Mouse (Mus musculus) kidney, postnatal 25 days (tissue): ENCODE results near the gene Txlna.

Source experiments
- DNase-seq, 2 experiments: peaks; one replicate each; pipeline ENCODE4 v3.0.0; 2021; ENCODE audit warnings: mixed read lengths in 2 of 2

Gene Txlna

DNA sequence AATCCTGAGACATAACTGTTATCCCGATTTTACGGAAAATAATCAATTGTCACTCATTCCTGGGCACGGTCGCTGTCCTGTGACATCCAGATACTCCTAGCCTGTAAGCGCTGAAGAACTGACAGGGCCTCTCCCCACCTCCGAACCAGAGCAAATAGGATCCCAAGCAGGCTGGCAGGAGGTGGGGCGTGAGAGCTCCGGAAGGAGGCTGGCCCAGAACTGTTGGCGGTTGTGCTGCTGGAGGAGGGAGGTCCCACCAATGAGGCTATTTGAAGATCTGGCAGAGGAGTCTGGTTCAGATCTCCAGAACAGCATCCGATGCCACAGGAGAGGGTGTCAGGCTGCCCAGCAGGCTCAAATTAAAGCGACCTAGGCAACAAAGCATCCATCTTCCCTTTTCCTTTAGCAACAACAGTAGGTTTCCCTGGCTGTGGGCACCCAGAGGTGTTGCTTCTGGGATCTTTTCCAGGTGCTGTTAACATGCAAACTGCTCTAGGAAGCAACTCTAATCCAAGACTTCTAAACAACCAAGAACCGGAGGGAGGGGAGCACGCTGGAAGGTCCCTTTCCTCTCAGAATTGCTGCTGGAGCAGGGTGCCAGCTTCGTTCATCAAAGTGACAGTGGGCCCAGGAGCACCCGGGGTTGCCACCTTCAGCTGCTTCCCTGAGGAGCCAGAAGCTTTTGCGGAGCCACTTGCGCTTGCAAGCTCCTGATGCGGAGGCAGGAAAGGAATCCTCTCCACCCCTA lies 16.4 kb downstream of the Txlna start:
- peak; percentile 86 to 94 for DNase-seq

DNA sequence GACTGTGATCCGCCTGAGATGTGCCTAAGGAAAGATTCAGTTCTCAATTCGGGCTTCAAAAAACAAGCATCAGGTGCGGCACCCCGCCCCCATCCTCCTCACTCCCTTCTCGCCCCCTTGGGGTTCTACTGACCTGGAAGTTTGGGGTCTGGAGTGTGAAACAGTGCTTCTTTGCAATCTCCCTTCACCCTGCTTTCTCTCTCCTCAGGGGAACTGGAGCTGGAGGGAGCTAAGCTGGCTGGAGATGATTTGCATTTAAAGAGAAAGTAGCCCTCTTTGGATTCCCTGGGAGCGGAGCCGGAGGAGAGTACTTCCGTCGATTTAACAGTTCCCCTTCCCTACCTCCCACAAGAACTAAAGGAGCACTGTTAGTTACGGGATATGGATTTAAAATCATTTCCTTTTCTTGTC lies 17.2 kb downstream of the Txlna start, which contains the start of gene Ccdc28b:
TSS of gene Ccdc28b (minus strand) at position 267 of the 411 bp plus-strand sequence.
- DNase-seq = peak; percentile 60 to 71

DNA sequence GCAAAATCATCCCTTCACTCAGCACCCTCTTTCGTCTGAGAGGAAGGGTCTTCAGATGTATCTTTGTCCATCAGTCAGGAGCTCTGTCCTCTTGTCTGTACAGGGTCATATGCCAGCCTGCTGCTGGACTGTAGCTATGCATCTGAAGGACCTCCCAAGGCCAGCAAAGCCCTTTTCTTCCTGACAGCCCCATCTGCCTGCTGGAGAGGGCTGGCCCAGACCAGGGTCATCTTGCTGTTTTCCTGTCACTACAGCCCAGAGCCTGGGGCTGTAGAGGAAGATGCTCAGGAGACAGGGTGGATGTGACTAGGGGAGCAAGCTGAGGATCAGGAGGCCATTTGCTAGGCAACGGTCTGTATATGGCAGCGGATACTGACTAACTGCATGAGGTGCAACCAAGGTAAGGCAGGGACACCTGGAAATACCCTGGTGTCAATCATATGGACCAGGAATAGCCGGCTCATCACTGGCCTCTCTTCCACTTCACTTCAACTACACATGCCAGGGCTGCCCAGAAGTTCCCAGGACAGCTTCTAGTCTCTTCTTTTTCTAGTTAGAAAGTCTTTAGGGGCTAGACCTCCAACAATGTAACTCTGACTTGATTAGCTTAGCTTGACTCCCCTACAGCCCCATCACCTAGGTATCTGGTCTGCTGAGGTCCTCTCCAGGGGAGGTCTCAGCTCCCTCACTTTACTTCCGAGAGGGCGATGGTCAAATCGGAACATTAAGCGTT lies 17.9 kb downstream of the Txlna start:
- DNase-seq = peak in 1 of 2 experiments; percentile 35

DNA sequence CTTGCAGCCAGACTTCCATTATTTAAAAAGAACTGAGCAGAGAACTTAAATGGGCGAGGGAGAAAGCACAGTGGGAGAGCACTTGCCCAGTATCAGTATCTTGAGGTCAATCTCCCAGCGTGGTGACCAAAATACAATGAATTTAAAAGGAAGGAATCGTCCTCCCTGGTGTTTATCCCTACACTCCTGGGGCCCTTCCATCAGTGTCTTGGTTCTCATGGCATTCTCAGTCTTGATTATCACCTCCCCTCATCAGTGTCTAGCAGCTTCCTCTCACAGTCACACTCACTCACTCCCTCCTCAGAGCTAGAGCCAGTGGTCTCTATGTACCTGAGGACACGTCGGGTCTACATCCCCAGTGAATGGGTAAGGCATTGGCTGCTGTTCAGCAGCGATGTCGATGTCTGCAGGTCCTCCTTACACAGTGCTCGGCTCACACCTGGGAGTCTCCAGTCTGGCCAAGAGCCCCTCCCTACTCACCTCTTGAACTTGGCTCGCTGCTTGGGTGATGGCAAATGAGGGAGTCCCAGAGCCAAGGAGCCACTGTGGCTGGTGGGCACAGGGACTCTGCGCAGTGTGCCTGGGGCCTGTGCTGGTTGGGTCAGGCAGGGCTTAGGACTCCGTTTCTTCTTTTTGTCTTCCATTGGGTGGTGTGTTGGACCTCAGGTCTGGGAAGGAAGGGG lies 18.6 kb downstream of the Txlna start:
- peak in 1 of 2 experiments; percentile 30 for DNase-seq

DNA sequence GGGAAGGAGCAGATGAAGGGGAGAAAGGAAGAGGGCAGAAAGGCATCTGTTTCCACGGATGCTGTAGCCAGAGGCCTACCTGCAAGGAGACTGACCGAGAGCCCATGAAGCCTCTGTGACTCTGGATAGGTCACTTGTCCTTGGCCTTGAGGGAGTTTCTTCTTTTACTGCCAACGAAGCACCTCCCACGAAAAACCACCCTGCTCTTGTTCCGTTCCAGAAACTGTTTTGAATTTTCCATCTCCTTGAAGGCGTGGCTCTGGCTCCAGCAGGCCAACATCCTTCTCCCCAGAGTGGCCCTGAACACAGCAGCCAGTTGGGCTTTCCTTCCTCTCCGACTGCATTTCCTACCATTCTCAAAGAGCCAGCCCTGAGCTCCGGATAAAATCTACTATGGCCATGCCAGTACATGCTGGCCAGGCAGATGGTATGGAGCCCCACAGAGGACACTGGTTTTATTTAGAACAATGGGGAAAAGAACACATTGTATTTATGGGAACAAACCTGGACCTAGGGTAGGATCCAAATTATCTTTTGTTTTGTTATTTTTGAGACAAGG lies 19.5 kb downstream of the Txlna start:
- peak; percentile 45 to 69 for DNase-seq

DNA sequence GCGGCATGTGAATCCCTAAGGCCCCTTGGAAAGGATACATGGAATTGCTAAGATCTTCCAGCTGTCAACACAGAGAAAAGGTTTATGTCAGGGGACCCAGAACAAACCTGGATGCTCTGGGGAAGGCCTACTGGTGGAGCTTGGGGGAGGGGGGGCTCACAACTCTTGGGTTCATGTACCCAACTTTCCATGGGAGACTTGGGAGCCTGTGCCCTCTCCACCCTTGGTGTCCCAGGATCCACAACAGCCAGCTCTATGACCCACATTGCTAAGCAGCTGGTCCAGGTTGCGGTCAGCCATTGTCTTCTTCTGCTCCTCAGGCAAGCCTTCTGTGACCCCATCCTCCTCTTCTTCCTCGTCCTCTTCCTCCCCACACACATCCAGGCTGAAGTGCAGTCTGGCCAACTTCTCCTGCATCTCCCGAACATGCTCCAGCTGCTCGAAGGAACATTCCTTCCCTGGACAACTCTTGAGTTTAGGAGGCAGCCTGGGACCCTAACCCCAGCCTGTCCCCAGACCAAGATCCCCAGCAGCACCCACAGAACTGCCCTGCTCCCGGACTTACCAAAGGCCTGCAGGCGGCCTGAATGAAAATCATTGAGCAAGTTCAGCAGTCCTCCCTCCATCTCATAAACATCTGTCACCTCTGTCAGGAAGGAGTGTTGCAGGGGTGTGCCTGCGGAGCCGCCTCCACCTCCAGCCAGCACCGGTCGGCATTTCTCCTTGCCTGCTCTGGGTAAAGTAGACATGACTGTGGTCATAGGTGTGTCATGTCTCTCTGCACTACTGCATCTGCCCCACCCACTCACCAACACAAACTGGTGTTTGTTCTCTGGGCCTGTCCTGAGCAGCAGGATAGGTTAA lies 20.2 kb downstream of the Txlna start:
- peak in 1 of 2 experiments; percentile 42 for DNase-seq

DNA sequence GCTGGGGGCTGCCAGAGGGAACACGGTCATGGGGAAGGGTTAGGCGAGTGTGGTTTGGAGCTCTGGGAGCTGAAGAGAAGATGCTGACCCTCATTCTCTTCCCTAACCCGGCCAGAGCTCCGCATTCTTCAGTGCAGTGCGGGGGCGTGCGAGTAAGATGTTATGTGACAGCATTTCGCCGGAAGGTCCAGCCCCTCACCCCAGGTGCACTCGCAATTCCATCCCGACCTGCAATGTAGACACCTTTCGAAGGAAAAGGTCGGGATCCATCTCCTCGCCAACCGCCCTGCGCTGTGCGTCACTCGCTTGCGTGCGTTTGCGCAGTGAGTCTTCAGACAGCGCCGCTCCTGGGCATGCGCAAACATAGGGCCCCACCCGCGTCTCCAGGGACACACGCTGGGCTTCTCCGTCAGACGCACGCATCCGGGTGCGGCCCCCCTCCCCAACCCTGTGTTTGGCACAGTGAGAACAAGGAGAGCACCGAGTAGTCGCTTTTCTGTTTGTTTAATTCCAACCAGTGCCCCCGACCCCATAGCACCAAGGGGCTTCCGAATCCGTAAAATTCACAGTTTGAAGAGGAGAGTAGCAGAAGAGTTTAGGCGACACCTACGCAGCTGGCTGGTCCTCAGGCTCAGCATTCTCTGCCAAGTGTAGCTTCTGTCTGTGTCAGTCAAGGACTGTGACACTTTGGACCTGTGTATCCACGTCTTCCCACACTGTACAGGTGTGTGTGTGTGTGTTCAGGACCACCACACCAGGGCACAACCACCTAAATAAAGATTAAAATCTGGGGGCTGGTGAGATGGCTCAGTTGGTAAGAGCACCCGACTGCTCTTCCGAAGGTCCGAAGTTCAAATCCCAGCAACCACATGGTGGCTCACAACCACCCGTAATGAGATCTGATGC lies 21.8 kb downstream of the Txlna start, which contains the start of gene Iqcc:
TSS of gene Iqcc (minus strand) at position 314 of the 906 bp plus-strand sequence.
- DNase-seq = peak; percentile 97 to 98

DNA sequence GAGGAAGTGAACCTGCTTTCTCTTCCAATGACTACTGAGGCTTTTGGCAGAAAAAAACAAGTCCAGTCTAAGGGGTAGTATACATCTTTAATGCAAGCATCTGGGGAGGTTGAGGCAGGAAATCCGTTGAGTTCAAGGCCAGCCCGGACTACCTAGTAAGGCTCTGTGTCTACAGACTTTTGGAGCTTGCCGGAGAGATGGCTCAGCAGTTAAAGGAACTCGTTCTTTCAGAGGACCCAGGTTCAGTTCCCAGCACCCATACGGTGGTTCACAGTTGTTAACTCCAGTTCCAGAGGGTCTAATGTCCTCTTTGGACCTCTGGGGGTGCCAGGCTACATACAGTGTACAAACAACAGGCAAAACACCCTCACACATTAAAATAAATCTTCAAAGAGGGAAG lies 22.8 kb downstream of the Txlna start:
- DNase-seq = no peak

DNA sequence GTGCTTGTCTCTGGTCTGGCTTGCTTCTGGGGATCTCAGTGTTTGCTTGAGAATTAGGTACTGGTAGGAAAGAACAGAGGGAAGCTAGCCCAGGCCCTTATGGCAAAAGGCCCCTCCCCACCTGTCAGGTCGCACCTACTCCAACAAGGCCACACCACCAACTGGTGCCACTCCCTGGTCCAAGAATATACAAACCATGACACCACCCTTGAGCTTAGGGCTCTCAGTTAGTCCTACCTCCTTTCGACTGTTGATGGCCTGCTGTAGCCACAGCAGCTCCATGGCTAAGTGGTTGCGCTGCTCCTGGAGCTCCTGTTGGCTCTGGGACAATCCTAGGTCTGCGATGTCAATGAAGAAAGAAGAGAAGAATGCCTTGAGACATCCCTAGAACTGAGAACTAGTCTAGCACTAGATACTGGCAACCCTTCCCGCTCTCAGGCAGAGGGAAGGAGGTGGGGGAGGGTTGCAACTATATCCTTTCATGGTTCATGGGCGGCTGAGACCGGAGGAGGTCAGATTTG lies 23.7 kb downstream of the Txlna start:
- DNase-seq = no peak

DNA sequence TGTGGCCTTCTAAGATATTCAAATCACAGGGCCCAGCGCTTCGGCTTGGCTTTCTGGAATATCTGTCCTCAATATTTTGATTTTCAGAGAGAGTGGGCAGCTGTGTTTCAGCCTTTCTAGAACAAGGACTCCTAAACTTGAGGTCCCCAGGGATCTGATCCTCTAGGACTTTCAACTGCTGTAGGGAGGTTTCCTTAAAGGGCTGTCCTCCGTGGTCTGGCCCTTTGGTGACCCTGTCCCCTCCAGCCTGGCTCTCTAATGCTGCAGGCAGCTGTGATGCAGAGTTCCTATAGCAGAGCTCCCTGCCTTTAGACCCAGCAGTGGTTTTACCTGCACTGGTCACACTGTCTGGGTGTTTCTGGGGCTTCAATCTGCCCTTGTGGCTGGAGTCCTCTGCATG lies 24.2 kb downstream of the Txlna start:
- no peak for DNase-seq

DNA sequence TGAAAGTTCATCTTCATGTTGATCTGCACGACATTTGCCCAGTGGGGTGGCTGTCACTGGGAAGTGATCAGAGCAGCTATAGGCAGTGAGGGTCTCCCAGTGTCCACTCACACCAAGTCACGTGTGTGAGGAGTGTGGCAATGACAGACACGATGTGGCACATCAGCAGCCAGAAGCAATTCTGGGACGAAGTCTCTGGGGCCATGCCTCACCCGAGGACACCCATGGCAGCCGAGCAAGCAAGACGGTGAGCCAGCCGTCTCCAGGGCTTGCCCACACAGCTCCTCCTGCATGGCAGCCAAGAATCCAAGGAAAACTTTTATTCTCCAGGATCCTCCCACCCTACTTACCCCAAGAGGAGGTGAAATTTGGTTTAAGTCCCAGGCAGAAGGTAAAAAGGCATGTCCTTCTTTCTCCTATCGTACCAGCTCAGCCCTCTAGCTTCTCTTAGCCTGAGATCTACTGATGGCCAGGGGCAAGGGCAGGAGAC lies 25.0 kb downstream of the Txlna start:
- no peak for DNase-seq

DNA sequence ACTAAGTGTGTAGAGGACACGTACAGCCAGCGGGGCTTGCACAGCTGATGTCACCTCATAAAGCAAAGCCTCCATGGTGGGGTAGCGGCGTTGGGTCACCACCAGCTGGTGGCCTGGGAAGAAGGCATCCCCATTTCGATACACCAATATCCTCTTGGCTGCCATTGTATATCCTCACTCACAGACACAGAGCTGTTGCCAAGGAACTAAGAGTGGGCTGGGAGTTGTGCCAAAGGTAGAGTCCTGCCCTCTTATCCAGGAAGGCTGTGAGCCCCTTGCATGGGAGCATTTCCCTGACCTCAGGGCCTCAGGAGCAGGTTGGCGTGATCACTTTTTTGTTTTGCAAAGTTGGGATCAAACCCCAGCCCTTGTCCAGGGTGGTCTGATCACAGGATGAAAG lies 26.8 kb downstream of the Txlna start, which contains the start of gene Dcdc2b:
TSS of gene Dcdc2b (minus strand) at position 165 of the 400 bp plus-strand sequence.
- no peak for DNase-seq

DNA sequence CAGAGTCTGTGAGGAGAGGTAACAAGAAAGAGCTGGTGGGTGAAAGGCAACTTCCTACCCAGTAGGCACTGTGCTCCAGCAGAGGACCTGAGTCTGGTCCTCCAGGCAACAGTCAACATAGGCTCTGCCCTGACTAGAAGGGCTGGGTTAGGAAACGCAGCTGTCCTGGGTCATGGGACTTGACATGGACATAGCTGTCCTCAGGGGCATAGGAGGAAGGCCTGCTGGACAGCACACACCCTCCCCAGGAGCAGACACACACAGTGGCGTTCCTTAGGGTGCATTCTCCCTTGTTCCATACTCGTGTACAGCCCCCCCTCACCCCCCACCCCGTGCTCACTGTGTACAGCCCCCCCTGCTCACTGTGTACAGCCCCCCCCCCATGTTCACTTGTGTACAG lies 30.4 kb downstream of the Txlna start:
- no peak for DNase-seq

DNA sequence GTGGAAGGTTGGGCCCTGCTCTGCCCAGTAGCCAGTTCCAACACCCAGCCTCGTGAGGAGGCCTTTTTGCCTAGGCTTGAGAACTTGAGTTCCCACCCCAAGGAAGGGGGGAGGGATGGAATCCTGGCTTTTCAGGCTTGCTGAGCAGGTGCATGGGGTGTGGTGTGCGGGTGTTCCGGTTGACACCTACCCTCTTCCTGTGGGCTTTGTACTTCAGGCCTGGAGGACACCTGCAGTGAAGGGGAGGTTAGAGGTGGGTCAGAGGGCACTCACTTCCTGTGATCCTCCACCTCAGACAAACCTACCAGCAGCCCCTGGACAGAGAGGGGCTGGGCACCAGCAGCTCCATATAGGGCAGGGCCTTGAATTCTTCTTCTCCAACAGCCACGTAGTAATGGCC lies 30.8 kb downstream of the Txlna start:
- peak in 1 of 2 experiments; percentile 25 for DNase-seq

DNA sequence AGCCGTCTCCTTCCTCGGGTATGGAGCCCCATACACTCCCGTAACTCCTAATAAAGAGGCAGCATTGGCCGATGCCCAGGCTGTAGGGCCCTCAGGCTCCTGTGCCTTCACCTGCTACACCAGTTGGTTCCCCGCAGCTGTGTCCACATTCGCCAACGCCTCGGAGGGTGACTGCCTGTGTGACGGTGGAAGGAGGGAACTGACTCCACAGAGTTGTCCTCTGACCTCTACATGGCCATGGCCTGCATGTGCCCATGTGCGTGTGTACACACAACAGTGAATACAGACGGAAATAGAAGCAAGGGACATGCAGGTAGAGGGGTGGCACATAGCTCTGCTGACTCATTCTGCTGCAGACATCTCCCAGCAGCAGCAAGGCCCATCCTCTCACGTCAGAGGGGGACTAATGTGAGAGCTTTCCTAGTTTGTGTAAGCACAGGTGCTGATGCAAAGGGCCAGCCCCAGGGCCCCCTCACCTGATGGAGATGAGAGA lies 31.7 kb downstream of the Txlna start:
- DNase-seq = peak in 1 of 2 experiments; percentile 37

DNA sequence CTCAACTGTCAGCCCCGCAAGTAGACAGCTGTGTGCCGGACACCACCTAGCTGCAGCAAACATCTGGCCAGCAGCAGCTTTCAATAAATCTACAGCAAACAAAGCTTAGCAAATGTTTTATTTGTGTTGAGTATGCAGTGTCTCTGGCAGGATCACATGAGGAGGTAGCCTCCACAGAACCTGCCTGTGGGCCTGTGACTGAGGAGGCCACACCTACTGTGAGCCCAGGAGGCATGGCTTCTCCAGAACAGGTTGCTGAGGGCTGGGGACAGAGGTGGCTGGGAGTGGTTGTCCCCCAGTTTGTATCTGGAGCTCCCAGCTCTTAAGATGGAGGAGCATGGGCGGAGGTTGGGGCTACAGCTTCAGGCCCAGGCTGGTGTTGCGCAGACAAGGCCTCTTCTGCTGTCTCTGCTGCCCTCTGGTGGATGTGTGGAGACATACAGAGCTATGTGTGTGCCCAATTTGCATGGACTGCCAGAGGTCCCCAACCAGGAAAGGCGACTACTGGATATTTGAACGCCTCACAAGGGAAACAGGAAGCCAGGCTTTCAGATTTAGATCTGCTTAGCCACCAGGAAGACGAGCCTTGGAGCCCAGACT lies 32.3 kb downstream of the Txlna start:
- peak; percentile 87 to 89 for DNase-seq

DNA sequence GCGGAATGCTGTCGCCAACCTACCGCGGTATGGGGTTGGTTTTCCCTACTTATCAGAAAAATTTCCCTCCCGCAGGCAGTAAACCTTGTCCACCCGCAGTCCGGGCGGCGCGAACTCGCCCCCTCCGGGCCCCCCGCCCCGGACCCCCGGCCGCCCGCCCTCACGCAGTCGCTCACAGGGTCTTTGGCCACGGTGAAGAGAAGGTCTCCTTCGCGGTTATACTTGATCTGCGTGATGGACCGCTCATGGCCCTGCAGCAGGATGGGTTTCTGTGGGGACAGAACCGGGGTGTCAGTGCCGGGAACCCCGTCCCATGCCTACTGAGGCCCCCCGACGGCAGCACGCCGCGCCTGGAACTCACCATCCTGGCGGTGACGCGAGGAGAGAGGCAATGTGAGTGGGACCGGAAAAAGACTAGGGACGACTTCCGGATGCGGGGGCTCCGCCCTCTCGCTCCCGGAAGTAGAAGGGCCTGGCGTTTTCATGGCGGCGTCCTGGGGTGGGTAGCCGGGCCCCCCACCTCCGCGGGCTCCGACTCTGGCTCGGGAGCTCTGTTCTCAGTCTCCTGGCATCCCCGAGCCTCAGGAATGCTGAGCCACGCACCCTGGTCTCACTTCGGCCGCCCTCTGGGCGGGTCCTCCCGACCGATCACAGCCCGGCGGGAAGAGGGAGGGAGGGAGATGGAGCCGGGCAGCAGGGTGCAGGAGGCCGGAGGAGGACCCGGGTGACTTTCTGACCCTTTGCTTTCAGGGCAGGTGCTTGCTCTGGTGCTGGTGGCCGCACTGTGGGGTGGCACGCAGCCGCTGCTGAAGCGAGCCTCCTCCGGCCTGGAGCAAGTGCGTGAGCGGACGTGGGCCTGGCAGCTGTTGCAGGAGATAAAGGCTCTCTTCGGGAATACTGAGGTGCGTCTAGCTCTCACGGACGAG lies 40.4 kb downstream of the Txlna start, which contains the start of the genes Eif3i and Tmem234:
TSS of gene Eif3i (minus strand) at position 416 of the 926 bp plus-strand sequence.
TSS of gene Tmem234 (plus strand) at position 436 of the 926 bp plus-strand sequence.
- DNase-seq = peak; percentile 83 to 92

DNA sequence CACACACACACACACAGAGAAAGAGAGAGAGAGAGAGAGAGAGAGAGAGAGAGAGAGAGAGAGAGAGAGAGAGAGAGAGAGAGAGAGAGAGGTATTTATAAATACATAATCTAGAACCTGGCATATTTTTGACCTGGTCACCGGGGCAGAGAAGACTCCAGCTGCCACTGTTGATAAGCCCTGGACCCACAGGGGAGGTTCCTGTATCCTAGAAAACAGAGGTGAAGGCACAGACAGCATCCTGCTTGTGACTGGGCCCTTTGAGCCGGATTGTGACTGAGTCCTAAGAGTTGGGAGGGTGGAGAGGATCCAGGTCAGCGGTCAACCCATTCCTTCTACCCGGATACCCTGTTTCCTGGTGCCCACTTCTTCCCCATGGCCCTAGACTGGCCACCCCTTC lies 52.0 kb downstream of the Txlna start:
- no peak for DNase-seq
